Mouse (Mus musculus): Measurements from ENCODE around the gene Fbxl14. TPM values are rescaled to one million over a fixed set of nuclear protein-coding genes. Genes with fewer than 3 reads are reported as not detected.

Fbxl14 gene
- polyA plus RNA-seq, 1 experiment from 2014 or later, result 3.4 TPM

DNA sequence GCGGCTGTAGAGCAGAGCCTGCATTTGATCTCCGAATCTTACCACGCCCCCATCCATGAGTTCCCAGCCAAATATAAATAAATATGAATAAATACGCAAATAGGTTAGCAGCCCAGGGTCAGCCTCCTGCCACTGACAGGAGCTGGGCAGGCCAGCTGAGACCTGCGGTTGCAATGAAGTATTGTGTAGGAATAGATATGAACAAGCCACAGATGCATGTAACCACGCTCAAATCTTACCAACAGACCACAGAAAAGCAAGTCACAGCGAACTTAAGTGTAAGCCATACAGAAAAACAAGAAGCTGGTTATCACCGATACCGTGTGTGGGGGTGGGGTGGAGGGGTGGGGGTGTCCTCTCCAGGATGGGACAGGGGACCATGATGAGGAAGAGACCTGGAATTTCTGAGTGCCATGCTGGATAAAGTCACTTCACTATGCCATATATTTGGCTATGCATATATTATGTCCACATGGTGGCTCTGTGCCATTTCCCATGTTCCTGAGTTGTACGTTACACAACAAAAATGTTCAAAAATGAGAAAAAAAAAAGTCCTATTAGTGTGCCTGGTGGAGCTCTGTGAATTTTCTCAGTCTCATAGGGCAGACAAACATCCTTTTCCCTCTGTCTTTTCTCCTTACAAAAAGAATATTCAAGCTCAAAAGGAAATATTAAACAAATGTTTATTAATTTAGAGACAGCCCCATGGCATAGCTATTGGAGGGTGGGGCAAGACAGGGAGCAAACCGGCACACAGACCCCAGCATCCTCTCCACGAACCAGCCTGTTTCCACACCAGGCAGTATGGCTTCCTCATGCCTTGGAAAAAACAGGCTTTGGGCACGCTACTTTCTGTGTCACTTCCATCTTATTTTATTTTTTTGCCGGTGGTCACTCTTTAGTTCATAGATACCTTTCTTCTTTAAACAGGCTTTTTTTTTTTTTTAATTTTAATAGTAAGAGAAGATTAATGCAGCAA lies 28.2 kb upstream of the Fbxl14 start:
- DNase-seq (ENCODE audit: low spot score), result no peak
- 40% methylated on average over 14 of the region's 14 CpGs for WGBS
- H3K4me3 ChIP-seq, result peak overlapping the region; percentile 58
- H3K27ac ChIP-seq (replicated peaks), result peak overlapping the region; percentile 84; the same call in 1 of the 2 replicates
- peaks cover 58% of the 10 kb centered on the region for H3K4me1 ChIP-seq
- 0 out of 2 replicates have a peak, but pooled peaks cover 5% of the 10 kb centered on the region for H3K36me3 ChIP-seq (replicated peaks)
- peaks cover 16% of the 10 kb centered on the region for H3K27me3 ChIP-seq (replicated peaks; ENCODE audit: low read depth, poor library complexity, severe bottlenecking)
- no peaks in the 10 kb centered on the region for H3K9me3 ChIP-seq

DNA sequence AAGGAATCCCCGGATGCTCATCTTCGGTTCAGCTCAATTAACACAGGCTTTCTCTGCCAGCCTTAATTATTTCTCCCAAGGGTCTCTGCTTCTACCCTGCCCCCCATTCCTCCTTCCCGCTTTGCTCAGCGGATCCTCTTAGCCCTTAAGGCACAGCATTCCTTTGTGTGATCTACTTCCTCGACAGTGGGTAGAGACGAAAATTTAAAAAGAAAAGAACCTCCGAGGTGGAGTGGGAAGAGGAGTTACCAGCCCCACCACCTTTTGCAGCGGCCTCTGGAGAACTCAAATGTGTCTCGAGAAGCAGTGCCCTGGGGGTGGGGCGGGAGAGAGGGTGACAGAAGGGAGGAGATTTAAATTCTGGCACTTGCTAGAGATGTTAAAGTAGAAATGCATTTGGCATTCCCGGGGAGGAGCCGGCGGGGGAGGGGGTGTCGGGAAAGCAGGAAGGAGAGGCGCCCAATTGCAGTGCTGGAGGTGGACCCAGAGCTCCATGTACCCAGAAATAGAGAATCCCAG lies 27.4 kb upstream of the Fbxl14 start:
- WGBS, result under 1% methylated on average over 15 of the region's 15 CpGs
- Histone ChIP-seq H3K27ac (replicated peaks) (peak overlapping the region; percentile 84), H3K36me3 (replicated peaks) (no peaks in the 10 kb centered on the region), H3K27me3 (replicated peaks; ENCODE audit: low read depth, poor library complexity, severe bottlenecking) (peaks cover 16% of the 10 kb centered on the region), H3K9me3 (no peaks in the 10 kb centered on the region), H3K4me3 (peak overlapping the region; percentile 58), H3K4me1 (peaks cover 58% of the 10 kb centered on the region)
- peak; percentile 79 for DNase-seq (ENCODE audit: low spot score)

- peaks cover 9% of the 10 kb centered on the region; the same call in 1 of the 2 replicates for H3K4me1 ChIP-seq
- H3K27me3 ChIP-seq (replicated peaks; ENCODE audit: low read depth, poor library complexity, severe bottlenecking), result no peaks in the 10 kb centered on the region
- no peak overlapping the region for H3K27ac ChIP-seq (replicated peaks)
- no peak for DNase-seq (ENCODE audit: low spot score)
- no peaks in the 10 kb centered on the region for H3K36me3 ChIP-seq (replicated peaks)
- no peak overlapping the region for H3K4me3 ChIP-seq
- WGBS, result 73% methylated on average over 8 of the region's 8 CpGs
- no peaks in the 10 kb centered on the region for H3K9me3 ChIP-seq
Measured at GRCm38 (mm10) chr6:119458166-119458565, 21.3 kb upstream of the Fbxl14 start.

- DNase-seq (ENCODE audit: low spot score), result no peak
- no peak overlapping the region for H3K27ac ChIP-seq (replicated peaks)
- peaks cover 9% of the 10 kb centered on the region; the same call in 1 of the 2 replicates for H3K4me1 ChIP-seq
- no peaks in the 10 kb centered on the region for H3K27me3 ChIP-seq (replicated peaks; ENCODE audit: low read depth, poor library complexity, severe bottlenecking)
- no peaks in the 10 kb centered on the region for H3K36me3 ChIP-seq (replicated peaks)
- no peak overlapping the region for H3K4me3 ChIP-seq
- WGBS, result 80% methylated on average over 4 of the region's 4 CpGs
- H3K9me3 ChIP-seq, result no peaks in the 10 kb centered on the region
Measured at GRCm38 (mm10) chr6:119459041-119459440, 20.4 kb upstream of the Fbxl14 start.

GRCm38 (mm10) chr6:119460391-119460790 lies 19.1 kb upstream of the Fbxl14 start:
- Histone ChIP-seq H3K36me3 (replicated peaks) (no peaks in the 10 kb centered on the region), H3K27ac (replicated peaks) (no peak overlapping the region), H3K9me3 (no peaks in the 10 kb centered on the region), H3K27me3 (replicated peaks; ENCODE audit: low read depth, poor library complexity, severe bottlenecking) (no peaks in the 10 kb centered on the region), H3K4me3 (no peak overlapping the region), H3K4me1 (no peaks in the 10 kb centered on the region; the same call in 1 of the 2 replicates)
- WGBS, result 82% methylated on average over 5 of the region's 5 CpGs
- DNase-seq (ENCODE audit: low spot score), result no peak

DNA sequence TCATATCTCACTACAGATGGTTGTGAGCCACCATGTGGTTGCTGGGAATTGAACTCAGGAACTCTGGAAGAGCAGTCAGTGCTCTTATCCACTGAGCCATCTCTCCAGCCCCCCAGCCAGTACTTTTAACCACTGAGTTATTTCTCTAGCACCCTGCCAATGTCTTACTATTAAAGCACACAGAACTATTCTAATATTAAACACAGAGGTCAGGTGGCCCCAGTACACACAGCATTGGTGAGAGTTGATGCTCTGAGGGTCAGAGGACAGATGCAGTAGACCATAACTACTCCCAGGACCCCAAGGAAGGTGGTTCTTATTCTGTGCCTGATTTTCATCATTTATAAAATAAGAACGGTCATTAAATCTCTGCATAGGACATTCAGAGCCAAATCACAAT lies 13.3 kb upstream of the Fbxl14 start:
- Histone ChIP-seq H3K4me1 (peaks cover 7% of the 10 kb centered on the region), H3K9me3 (no peaks in the 10 kb centered on the region), H3K36me3 (replicated peaks) (no peaks in the 10 kb centered on the region), H3K27ac (replicated peaks) (no peak overlapping the region), H3K4me3 (no peak overlapping the region), H3K27me3 (replicated peaks; ENCODE audit: low read depth, poor library complexity, severe bottlenecking) (no peaks in the 10 kb centered on the region)
- 94% methylated on average over 1 of the region's 1 CpGs for WGBS
- no peak for DNase-seq (ENCODE audit: low spot score)

DNA sequence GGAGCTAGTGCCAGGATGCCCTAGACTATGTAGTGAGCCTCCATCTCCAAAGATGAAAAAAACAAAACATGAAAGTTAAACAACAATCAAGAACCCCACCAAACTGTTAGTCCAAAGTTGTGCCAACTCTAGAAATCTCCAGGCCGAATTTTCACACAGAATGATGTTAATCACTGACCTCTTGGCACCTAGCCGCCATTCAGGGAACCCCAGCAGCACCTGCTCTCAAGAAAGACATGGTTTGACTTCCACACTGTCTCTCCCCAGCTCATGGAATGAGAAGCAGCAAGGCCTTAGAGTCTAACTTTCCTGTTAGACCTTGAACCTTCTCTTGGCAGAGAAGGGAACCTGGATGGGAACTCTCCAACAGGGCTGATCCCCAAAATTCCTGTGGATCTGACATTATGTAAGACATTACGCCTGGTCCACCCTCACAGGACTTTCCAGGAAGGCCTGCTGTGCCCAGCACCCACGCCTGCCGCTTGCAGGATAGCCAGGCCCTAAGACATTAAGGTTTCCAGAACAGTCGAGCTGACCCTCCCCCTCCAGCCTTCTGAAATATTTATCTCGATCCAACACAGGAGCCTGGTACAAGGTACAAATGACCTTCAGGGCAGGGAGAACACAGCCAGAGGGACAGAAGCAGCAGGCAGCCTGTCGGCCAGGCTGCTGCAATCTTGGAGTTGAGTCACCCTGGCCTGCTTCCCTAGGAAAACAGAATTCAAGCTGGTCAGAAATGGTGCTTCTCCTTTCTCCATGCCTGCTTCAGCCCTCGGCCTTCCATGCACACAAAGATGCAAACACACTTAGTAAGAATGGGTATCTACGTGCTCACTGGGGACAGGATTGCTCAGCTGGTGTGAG lies 12.3 kb upstream of the Fbxl14 start:
- WGBS, result 73% methylated on average over 10 of the region's 10 CpGs
- no peaks in the 10 kb centered on the region for H3K36me3 ChIP-seq (replicated peaks)
- H3K27ac ChIP-seq (replicated peaks), result no peak overlapping the region
- H3K4me3 ChIP-seq, result no peak overlapping the region
- H3K4me1 ChIP-seq, result peaks cover 7% of the 10 kb centered on the region
- H3K9me3 ChIP-seq, result no peaks in the 10 kb centered on the region
- H3K27me3 ChIP-seq (replicated peaks; ENCODE audit: low read depth, poor library complexity, severe bottlenecking), result no peaks in the 10 kb centered on the region
- no peak for DNase-seq (ENCODE audit: low spot score)

DNA sequence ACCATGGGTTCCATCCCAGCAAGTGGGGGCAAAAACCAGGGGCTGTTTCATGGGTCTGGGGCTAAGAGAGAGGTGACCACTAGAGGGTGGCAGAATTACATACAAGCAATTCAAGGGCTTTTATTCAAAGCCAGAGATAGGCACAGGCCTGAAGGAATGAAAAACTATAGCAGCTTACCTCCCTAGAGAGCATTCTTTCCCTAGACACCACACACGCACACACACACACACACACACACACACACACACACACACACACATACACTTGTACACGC lies 11.7 kb upstream of the Fbxl14 start:
- no peaks in the 10 kb centered on the region for H3K9me3 ChIP-seq
- WGBS, result 80% methylated on average over 2 of the region's 2 CpGs
- H3K4me1 ChIP-seq, result peaks cover 7% of the 10 kb centered on the region
- H3K36me3 ChIP-seq (replicated peaks), result no peaks in the 10 kb centered on the region
- DNase-seq (ENCODE audit: low spot score), result no peak
- no peak overlapping the region for H3K4me3 ChIP-seq
- H3K27me3 ChIP-seq (replicated peaks; ENCODE audit: low read depth, poor library complexity, severe bottlenecking), result no peaks in the 10 kb centered on the region
- H3K27ac ChIP-seq (replicated peaks), result no peak overlapping the region

- WGBS, result 88% methylated on average over 3 of the region's 3 CpGs
Measured at GRCm38 (mm10) chr6:119470777-119471176, 8.7 kb upstream of the Fbxl14 start.

GRCm38 (mm10) chr6:119472135-119472534 lies 7.3 kb upstream of the Fbxl14 start:
- 29% methylated on average over 5 of the region's 5 CpGs for WGBS
- H3K4me1 ChIP-seq, result peaks cover 5% of the 10 kb centered on the region
- H3K27me3 ChIP-seq (replicated peaks; ENCODE audit: low read depth, poor library complexity, severe bottlenecking), result no peaks in the 10 kb centered on the region
- peak; percentile 62 for DNase-seq (ENCODE audit: low spot score)
- no peaks in the 10 kb centered on the region for H3K36me3 ChIP-seq (replicated peaks)
- H3K9me3 ChIP-seq, result no peaks in the 10 kb centered on the region
- no peak overlapping the region for H3K27ac ChIP-seq (replicated peaks)
- H3K4me3 ChIP-seq, result no peak overlapping the region

More at GRCm38 (mm10) chr6:119470777-119471176, 8.7 kb upstream of the Fbxl14 start:
- no peak for DNase-seq (ENCODE audit: low spot score)
- Histone ChIP-seq H3K27me3 (replicated peaks; ENCODE audit: low read depth, poor library complexity, severe bottlenecking) (no peaks in the 10 kb centered on the region), H3K4me3 (no peak overlapping the region), H3K9me3 (no peaks in the 10 kb centered on the region), H3K4me1 (peaks cover 7% of the 10 kb centered on the region), H3K27ac (replicated peaks) (no peak overlapping the region), H3K36me3 (replicated peaks) (no peaks in the 10 kb centered on the region)

DNA sequence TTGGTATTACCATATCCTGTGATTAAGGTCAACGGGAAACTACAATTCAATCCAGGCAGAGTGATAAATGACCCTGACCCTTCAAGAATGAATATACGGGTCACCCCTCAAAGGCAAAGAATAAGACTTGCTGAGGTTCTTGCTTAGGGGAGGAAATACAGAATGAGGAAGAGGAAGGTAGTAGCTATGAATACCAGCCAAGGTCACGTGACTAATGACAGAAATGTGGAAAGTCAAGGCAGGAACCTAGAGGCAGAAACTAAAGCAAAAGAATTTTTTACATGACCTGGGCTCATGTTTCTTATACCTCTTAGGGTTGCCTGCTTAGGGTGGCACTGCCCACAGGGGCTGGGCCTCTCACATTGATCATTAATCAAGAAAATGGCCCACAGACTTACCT lies 6.8 kb upstream of the Fbxl14 start:
- DNase-seq (ENCODE audit: low spot score), result no peak
- 83% methylated on average over 3 of the region's 3 CpGs for WGBS
- no peak overlapping the region for H3K4me3 ChIP-seq
- no peaks in the 10 kb centered on the region for H3K9me3 ChIP-seq
- peaks cover 5% of the 10 kb centered on the region for H3K4me1 ChIP-seq
- H3K36me3 ChIP-seq (replicated peaks), result no peaks in the 10 kb centered on the region
- H3K27ac ChIP-seq (replicated peaks), result no peak overlapping the region
- H3K27me3 ChIP-seq (replicated peaks; ENCODE audit: low read depth, poor library complexity, severe bottlenecking), result no peaks in the 10 kb centered on the region

- no peak overlapping the region for H3K27ac ChIP-seq (replicated peaks)
- 85% methylated on average over 7 of the region's 7 CpGs for WGBS
- H3K9me3 ChIP-seq, result no peaks in the 10 kb centered on the region
- H3K36me3 ChIP-seq (replicated peaks), result no peaks in the 10 kb centered on the region
- H3K27me3 ChIP-seq (replicated peaks; ENCODE audit: low read depth, poor library complexity, severe bottlenecking), result no peaks in the 10 kb centered on the region
- peaks cover 13% of the 10 kb centered on the region for H3K4me1 ChIP-seq
- no peak for DNase-seq (ENCODE audit: low spot score)
- no peak overlapping the region for H3K4me3 ChIP-seq
Measured at GRCm38 (mm10) chr6:119473446-119473845, 6.0 kb upstream of the Fbxl14 start.

Data from embryonic facial prominence, embryonic 10.5 days (tissue).